Mouse (Mus musculus) CH12.LX (cell line): ENCODE results near the gene Gnb1. TPM values are rescaled to one million over a fixed set of nuclear protein-coding genes. Genes with fewer than 3 reads are reported as not detected.

Experiments
- DNase-seq: peaks from one replicate; pipeline ENCODE4 v3.0.0-alpha.2; 2013; ENCODE audit errors: extremely low read depth
- H3K27ac ChIP-seq: 2 replicates; pipeline ENCODE4 v1.5.1; 2012; ENCODE audit warnings: low read depth, mild to moderate bottlenecking, control low read depth, moderate library complexity; ENCODE audit not compliant: insufficient read depth
- H3K27me3 ChIP-seq: replicated peaks from 2 replicates; pipeline ENCODE3; 2012; ENCODE audit warnings: inconsistent platforms
- H3K36me3 ChIP-seq, 2 experiments: replicated peaks in 1 of 2; 2 replicates each; pipeline versions ENCODE3 to v1.6.1; 2012; ENCODE audit warnings: inconsistent platforms in 1 of 2, low read length in 1 of 2, mild to moderate bottlenecking in 1 of 2, mixed read lengths in 1 of 2, moderate library complexity in 1 of 2; ENCODE audit not compliant: control insufficient read depth in 1 of 2, insufficient read depth in 1 of 2
- H3K4me1 ChIP-seq, 2 experiments: 2 replicates each; pipeline ENCODE4 v1.6.1; 2012; ENCODE audit warnings: inconsistent platforms in 1 of 2, moderate library complexity in 1 of 2; ENCODE audit not compliant: insufficient read depth in 2 of 2, control insufficient read depth in 1 of 2
- H3K4me2 ChIP-seq: 2 replicates; pipeline ENCODE4 v1.6.1; 2012; ENCODE audit warnings: low read depth, mild to moderate bottlenecking, control low read depth; ENCODE audit not compliant: poor library complexity, insufficient read depth, severe bottlenecking
- H3K4me3 ChIP-seq, 3 experiments: fragments of 150-350 bp in 1 of 3; sonication (generic) in 1 of 3; replicated peaks in 1 of 3; 2 replicates each; pipeline versions ENCODE3 to v1.5.1; 2011 to 2012; ENCODE audit warnings: low read depth in 2 of 3, low read length in 2 of 3, mild to moderate bottlenecking in 2 of 3, moderate library complexity in 2 of 3, control low read depth in 1 of 3, improper control_type of control experiment in 1 of 3, inconsistent platforms in 1 of 3, mixed read lengths in 1 of 3; ENCODE audit not compliant: poor library complexity in 1 of 3
- H3K79me2 ChIP-seq: replicated peaks from 2 replicates; pipeline ENCODE4 v1.6.1; 2012; ENCODE audit warnings: mild to moderate bottlenecking, moderate library complexity; ENCODE audit not compliant: control insufficient read depth, poor library complexity, insufficient read depth, severe bottlenecking; ENCODE audit errors: extremely low read depth
- H3K9ac ChIP-seq: 2 replicates; pipeline ENCODE4 v1.6.1; 2012; ENCODE audit warnings: low read depth, mild to moderate bottlenecking, control low read depth, moderate library complexity; ENCODE audit not compliant: insufficient read depth
- H3K9me3 ChIP-seq: replicated peaks from 2 replicates; pipeline ENCODE3; 2012; ENCODE audit warnings: low read length, inconsistent platforms, mixed read lengths
- CHD1 ChIP-seq: IDR thresholded peaks from 2 replicates; pipeline ENCODE4 v1.6.1; 2012; ENCODE audit warnings: low read depth, low read length, improper control_type of control experiment, inconsistent platforms
- E2F4 ChIP-seq: IDR thresholded peaks from 2 replicates; pipeline ENCODE4 v1.6.1; 2011; ENCODE audit warnings: low read depth, low read length, improper control_type of control experiment; ENCODE audit not compliant: insufficient replicate concordance
- ELF1 ChIP-seq: IDR thresholded peaks from 2 replicates; pipeline ENCODE4 v1.6.1; 2014; ENCODE audit warnings: low read depth, mild to moderate bottlenecking, inconsistent platforms, low read length, improper control_type of control experiment
- HCFC1 ChIP-seq: IDR thresholded peaks from 2 replicates; pipeline ENCODE4 v1.6.1; 2012; ENCODE audit warnings: low read depth, mild to moderate bottlenecking, inconsistent platforms, low read length, improper control_type of control experiment
- JUN ChIP-seq: IDR thresholded peaks from 2 replicates; pipeline ENCODE4 v1.6.1; 2011; ENCODE audit warnings: low read depth, mild to moderate bottlenecking, low read length, improper control_type of control experiment, moderate library complexity; ENCODE audit not compliant: insufficient read depth
- JUND ChIP-seq: conservative IDR thresholded peaks from 2 replicates; pipeline ENCODE4 v1.6.1; 2011; ENCODE audit warnings: low read depth, low read length, improper control_type of control experiment
- MAFK ChIP-seq: IDR thresholded peaks from 2 replicates; pipeline ENCODE4 v1.6.1; 2011; ENCODE audit warnings: low read length, improper control_type of control experiment; ENCODE audit not compliant: insufficient replicate concordance
- MEF2A ChIP-seq: IDR thresholded peaks from 2 replicates; pipeline ENCODE4 v1.6.1; 2014; ENCODE audit warnings: low read depth, mild to moderate bottlenecking, inconsistent platforms, low read length, improper control_type of control experiment, borderline replicate concordance
- NELFE ChIP-seq: IDR thresholded peaks from 2 replicates; pipeline ENCODE4 v1.6.1; 2011; ENCODE audit warnings: low read depth, low read length, improper control_type of control experiment
- NRF1 ChIP-seq: IDR thresholded peaks from 2 replicates; pipeline ENCODE4 v1.6.1; 2014; ENCODE audit warnings: low read depth, mild to moderate bottlenecking, inconsistent platforms, low read length, improper control_type of control experiment, moderate library complexity
- PAX5 ChIP-seq: IDR thresholded peaks from 2 replicates; pipeline ENCODE4 v1.6.1; 2012; ENCODE audit warnings: low read length, inconsistent platforms, mixed read lengths
- POLR2A ChIP-seq: IDR thresholded peaks from 2 replicates; pipeline ENCODE4 v1.6.1; 2011; ENCODE audit warnings: low read depth, mild to moderate bottlenecking, improper control_type of control experiment, low read length
- RAD21 ChIP-seq: IDR thresholded peaks from 2 replicates; pipeline ENCODE4 v1.6.1; 2011; ENCODE audit warnings: low read depth, mild to moderate bottlenecking, low read length, improper control_type of control experiment, moderate library complexity
- RCOR1 ChIP-seq: conservative IDR thresholded peaks from 2 replicates; pipeline ENCODE4 v1.6.1; 2012; ENCODE audit warnings: low read depth, mild to moderate bottlenecking, inconsistent platforms, low read length, improper control_type of control experiment
- SMC3 ChIP-seq: IDR thresholded peaks from 2 replicates; pipeline ENCODE4 v1.6.1; 2011; ENCODE audit warnings: low read depth, low read length, improper control_type of control experiment
- TBP ChIP-seq: conservative IDR thresholded peaks from 2 replicates; pipeline ENCODE4 v1.6.1; 2011; ENCODE audit warnings: low read depth, low read length, improper control_type of control experiment
- TCF12 ChIP-seq: IDR thresholded peaks from 2 replicates; pipeline ENCODE4 v1.6.1; 2014; ENCODE audit warnings: low read depth, mild to moderate bottlenecking, inconsistent platforms, low read length, improper control_type of control experiment
- UBTF ChIP-seq: IDR thresholded peaks from 2 replicates; pipeline ENCODE4 v1.6.1; 2012; ENCODE audit warnings: low read depth, mild to moderate bottlenecking, inconsistent platforms, low read length, improper control_type of control experiment, moderate library complexity
- USF2 ChIP-seq: conservative IDR thresholded peaks from 2 replicates; pipeline ENCODE4 v1.6.1; 2011; ENCODE audit warnings: low read depth, low read length, improper control_type of control experiment
- ZMIZ1 ChIP-seq: IDR thresholded peaks from 2 replicates; pipeline ENCODE4 v1.6.1; 2012; ENCODE audit warnings: low read depth, mild to moderate bottlenecking, inconsistent platforms, low read length, improper control_type of control experiment
- ZNF384 ChIP-seq: IDR thresholded peaks from 2 replicates; pipeline ENCODE4 v1.6.1; 2012; ENCODE audit warnings: low read depth, low read length, improper control_type of control experiment, inconsistent platforms
- dilution Hi-C: fragments of 300-500 bp; cut with MboI; formaldehyde crosslinking; loops from 2 replicates; pipeline ENCODE4 v1.14.3; 2020; ENCODE audit warnings: low sequenced_read_pairs; ENCODE audit not compliant: extremely low pct_unique_long_range_greater_than_20kb, extremely low pct_ligation_motif_present
- in situ Hi-C: fragments of 300-500 bp; cut with MboI; formaldehyde crosslinking; loops from 3 replicates; pipeline ENCODE4 v1.14.3; 2019; ENCODE audit warnings: low sequenced_read_pairs, low pct_ligation_motif_present, low pct_unique_long_range_greater_than_20kb, mixed read lengths
- polyA plus RNA-seq: library from polyadenylated mRNA; unstranded; fragments of >175 nt; gene quantifications from 2 replicates; pipeline ENCODE4 v1.2.1, GENCODE M21; 2012; ENCODE audit warnings: low read depth; ENCODE audit not compliant: insufficient read length
- total RNA-seq, 2 experiments: library from RNA; depleted of rRNA; stranded (reverse); fragments of 300-350 nt in 1 of 2; fragments of >200 nt in 1 of 2; gene quantifications; 2 replicates each; pipeline ENCODE4 v1.2.3; 2012 to 2014

Gnb1 gene
- total and polyA plus RNA-seq, 3 experiments, result 88.0 to 407 (median 134) TPM

DNA sequence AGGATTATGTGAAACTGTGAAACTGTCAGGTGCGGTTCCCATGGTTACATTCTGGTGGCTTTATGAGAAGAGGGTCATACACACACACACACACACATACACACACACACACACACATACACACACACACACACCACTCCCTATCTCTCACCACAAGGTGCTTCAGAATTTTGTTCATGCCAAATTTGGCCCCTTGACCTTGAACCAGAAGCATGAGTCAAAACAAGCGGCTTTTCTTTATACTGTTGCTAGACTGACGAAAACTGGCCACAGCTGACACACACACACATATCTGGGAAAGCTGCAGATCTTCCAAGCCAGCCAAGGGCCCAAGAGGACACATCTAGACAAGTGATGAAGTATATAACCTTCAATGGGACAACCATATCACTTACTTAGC, 104.6 kb downstream of the Gnb1 start:
- Histone ChIP-seq H3K4me3 (no peak overlapping the region), H3K4me1 (peaks cover 6 to 28% of the 10 kb centered on the region in 2 experiments), H3K9me3 (no peaks in the 10 kb centered on the region), H3K79me2 (no peaks in the 10 kb centered on the region), H3K4me2 (no peak overlapping the region), H3K27me3 (no peaks in the 10 kb centered on the region), H3K27ac (no peak overlapping the region), H3K36me3 (peaks cover 0 to 14% of the 10 kb centered on the region in 2 experiments), H3K9ac (no peak overlapping the region)
- dilution Hi-C loops (no loop called here), in situ Hi-C loops (no loop called here)
- no peak for TF ChIP-seq RCOR1
- TF ChIP-seq PAX5, result no peak
- TF ChIP-seq CHD1, result no peak
- no peak for TF ChIP-seq ZNF384
- no peak for TF ChIP-seq JUN
- no peak for TF ChIP-seq MEF2A
- TF ChIP-seq UBTF, result no peak
- no peak for TF ChIP-seq MAFK
- TF ChIP-seq ELF1, result no peak
- TF ChIP-seq E2F4, result no peak
- DNase-seq, result no peak

DNA sequence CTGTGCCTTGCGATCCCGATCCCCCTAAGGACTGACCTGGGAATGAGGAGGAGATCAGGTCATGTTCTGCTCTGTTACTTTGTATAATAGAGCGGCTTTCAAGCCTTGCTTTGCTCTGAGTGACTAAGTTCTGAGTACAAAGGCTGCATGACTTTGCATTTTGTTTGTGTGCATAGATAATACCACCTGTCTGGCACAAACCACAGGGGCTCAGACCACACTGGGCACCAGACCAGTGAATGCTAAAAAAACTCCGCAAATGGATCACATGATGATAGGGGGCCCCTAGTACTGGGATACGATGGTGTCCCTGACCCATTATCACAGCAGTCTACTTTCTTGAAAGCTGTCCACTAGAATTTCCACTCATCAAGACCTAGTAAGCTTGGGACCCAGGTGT, 105.4 kb downstream of the Gnb1 start:
- H3K27me3 ChIP-seq, result no peaks in the 10 kb centered on the region
- H3K4me1 ChIP-seq, result peaks cover 6 to 28% of the 10 kb centered on the region in 2 experiments
- dilution Hi-C loops (no loop called here), in situ Hi-C loops (no loop called here)
- H3K27ac ChIP-seq, result peak overlapping the region; percentile 24; the same call in 1 of the 2 replicates
- no peaks in the 10 kb centered on the region for H3K9me3 ChIP-seq
- DNase-seq, result no peak
- no peak overlapping the region for H3K9ac ChIP-seq
- H3K4me2 ChIP-seq, result no peak overlapping the region
- no peaks in the 10 kb centered on the region for H3K79me2 ChIP-seq
- H3K36me3 ChIP-seq, result peaks cover 0 to 6% of the 10 kb centered on the region in 2 experiments
- no peak for TF ChIP-seq TCF12
- TF ChIP-seq NELFE, result no peak
- TF ChIP-seq SMC3, result no peak
- TF ChIP-seq JUND, result no peak
- no peak for TF ChIP-seq USF2
- no peak for TF ChIP-seq NRF1
- TF ChIP-seq HCFC1, result no peak
- TF ChIP-seq RAD21, result no peak
- no peak for TF ChIP-seq ZMIZ1
- TF ChIP-seq TBP, result no peak
- TF ChIP-seq RCOR1, result no peak
- no peak for TF ChIP-seq POLR2A
- no peak overlapping the region for H3K4me3 ChIP-seq
